Mouse (Mus musculus) bone marrow, adult 2 months (tissue): ENCODE data around the gene Dnmt1. TPM values are rescaled to one million over a fixed set of nuclear protein-coding genes. Genes with fewer than 3 reads are reported as not detected.

ENCODE experiments used
- H3K27ac ChIP-seq: fragments of 200-500 bp; 2 replicates; pipeline ENCODE4 v1.5.1; 2012; ENCODE audit warnings: low read depth, mild to moderate bottlenecking, control low read depth, inconsistent platforms, low read length; ENCODE audit not compliant: control insufficient read depth, poor library complexity, insufficient read depth
- H3K4me1 ChIP-seq: fragments of 200-500 bp; 2 replicates; pipeline ENCODE4 v1.6.1; 2011; ENCODE audit warnings: low read length; ENCODE audit not compliant: control insufficient read depth, insufficient read depth
- H3K4me3 ChIP-seq: fragments of 200-500 bp; replicated peaks from 2 replicates; pipeline ENCODE3; 2011; ENCODE audit warnings: mild to moderate bottlenecking, low read depth, low read length, control low read depth; ENCODE audit not compliant: control insufficient read depth
- CTCF ChIP-seq: fragments of 200-500 bp; IDR thresholded peaks from 2 replicates; pipeline ENCODE4 v1.5.1; 2011; ENCODE audit warnings: low read length, control low read depth; ENCODE audit not compliant: control insufficient read depth, insufficient read depth
- POLR2A ChIP-seq: fragments of 200-500 bp; IDR thresholded peaks from 2 replicates; pipeline ENCODE4 v1.6.1; 2011; ENCODE audit warnings: low read depth, mild to moderate bottlenecking, control low read depth, low read length, borderline replicate concordance; ENCODE audit not compliant: control insufficient read depth
- WGBS: fragments of 180-500 bp; shearing (Covaris S2); methylation state at CpG from one replicate; pipeline ENCODE4 v1.1.7; 2018; 5-methylcytosine and 5-hydroxymethylcytosine counted together
- polyA plus RNA-seq: library from polyadenylated mRNA; stranded (reverse); fragments of >200 nt; gene quantifications from 2 replicates; pipeline ENCODE4 v1.2.4, GENCODE M21; 2011; ENCODE audit warnings: low replicate concordance; ENCODE audit not compliant: missing spikeins, insufficient read depth, insufficient read length

Gene Dnmt1
- polyA plus RNA-seq, 1 experiment = 98.4 TPM

- Histone ChIP-seq H3K4me1 (no peaks in the 10 kb centered on the region; the same call in 1 of the 2 replicates), H3K4me3 (peak overlapping the region; percentile 63), H3K27ac (peak overlapping the region; percentile 69)
- peak; percentile 67 for TF ChIP-seq CTCF
- TF ChIP-seq POLR2A = peak; percentile 83; the same call in 1 of the 2 replicates
- under 1% methylated on average over 69 of the region's 69 CpGs for whole genome bisulfite sequencing
Measured at GRCm38 (mm10) chr9:20878041-20878709, 81.5 kb downstream of the Dnmt1 start.

GRCm38 (mm10) chr9:20877118-20878040, 82.3 kb downstream of the Dnmt1 start:
- WGBS = 33% methylated on average over 14 of the region's 14 CpGs
- Histone ChIP-seq H3K27ac (peak overlapping the region; percentile 35), H3K4me1 (no peaks in the 10 kb centered on the region; the same call in 1 of the 2 replicates), H3K4me3 (peak overlapping the region; percentile 63)
- TF ChIP-seq POLR2A (no peak), CTCF (no peak)

GRCm38 (mm10) chr9:20876318-20877117, 83.2 kb downstream of the Dnmt1 start:
- Histone ChIP-seq H3K4me3 (no peak overlapping the region), H3K27ac (no peak overlapping the region), H3K4me1 (no peaks in the 10 kb centered on the region; the same call in 1 of the 2 replicates)
- 77% methylated on average over 8 of the region's 9 CpGs for WGBS
- TF ChIP-seq CTCF (no peak), POLR2A (no peak)

- H3K4me1 ChIP-seq = no peaks in the 10 kb centered on the region; the same call in 1 of the 2 replicates
- 85% methylated on average over 23 of the region's 23 CpGs for WGBS
- H3K4me3 ChIP-seq = no peak overlapping the region
- TF ChIP-seq POLR2A (no peak), CTCF (no peak)
- H3K27ac ChIP-seq = no peak overlapping the region
Measured at GRCm38 (mm10) chr9:20875021-20875790, 84.5 kb downstream of the Dnmt1 start.

- H3K4me1 ChIP-seq = no peaks in the 10 kb centered on the region; the same call in 1 of the 2 replicates
- TF ChIP-seq CTCF = no peak
- no peak for TF ChIP-seq POLR2A
- H3K4me3 ChIP-seq = no peak overlapping the region
- no peak overlapping the region for H3K27ac ChIP-seq
- 80% methylated on average over 12 of the region's 12 CpGs for WGBS
Measured at GRCm38 (mm10) chr9:20873521-20873920, 86.2 kb downstream of the Dnmt1 start.

GRCm38 (mm10) chr9:20872991-20873390, 86.7 kb downstream of the Dnmt1 start:
- H3K4me3 ChIP-seq = no peak overlapping the region
- no peak overlapping the region for H3K27ac ChIP-seq
- TF ChIP-seq POLR2A (no peak), CTCF (no peak)
- H3K4me1 ChIP-seq = no peaks in the 10 kb centered on the region; the same call in 1 of the 2 replicates
- WGBS = 87% methylated on average over 10 of the region's 10 CpGs
